Mouse (Mus musculus): ENCODE results near the gene Lancl3. TPM values are rescaled to one million over a fixed set of nuclear protein-coding genes. Genes with fewer than 3 reads are reported as not detected.

The Lancl3 gene
- polyA plus RNA-seq, 1 experiment from 2014 or later, result 1.8 TPM

DNA sequence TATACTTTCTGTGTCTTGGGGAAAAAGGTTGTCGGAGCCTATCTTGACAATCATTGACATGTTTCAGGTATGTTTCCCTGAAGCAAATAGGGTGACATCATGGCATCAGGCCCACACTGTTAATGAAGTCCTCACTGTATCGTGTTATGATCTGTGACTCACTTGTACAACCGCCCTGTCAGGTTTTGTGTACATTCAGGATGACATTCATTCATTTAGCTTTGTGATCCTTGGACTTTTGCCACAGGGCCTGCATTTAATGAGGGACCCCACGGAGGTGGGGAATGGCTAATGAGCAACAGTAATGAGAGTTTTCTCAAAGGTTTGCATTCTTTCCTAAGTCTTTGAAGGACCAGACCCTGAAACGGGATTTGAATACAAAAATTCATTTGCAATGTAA lies 49.2 kb downstream of the Lancl3 start:
- H3K9me3 ChIP-seq (ENCODE audit: control insufficient read depth, low read depth, low read length), result no peaks in the 10 kb centered on the region
- H3K36me3 ChIP-seq (ENCODE audit: control insufficient read depth, insufficient read depth, low read length), result no peaks in the 10 kb centered on the region
- no peak overlapping the region for H3K4me3 ChIP-seq (ENCODE audit: low read depth, low read length)
- 50% methylated on average over 5 of the region's 5 CpGs for WGBS
- H3K27ac ChIP-seq (ENCODE audit: low read length), result no peak overlapping the region
- H3K9ac ChIP-seq (replicated peaks; ENCODE audit: low read depth, low read length), result no peak overlapping the region
- H3K4me1 ChIP-seq (ENCODE audit: control insufficient read depth, insufficient read depth, low read length), result no peaks in the 10 kb centered on the region
- no peaks in the 10 kb centered on the region for H3K27me3 ChIP-seq (ENCODE audit: control insufficient read depth, insufficient read depth, low read length)
- no peak overlapping the region for H3K4me2 ChIP-seq (replicated peaks; ENCODE audit: low read depth, low read length)
- ATAC-seq (ENCODE audit: insufficient number of reproducible peaks, insufficient read depth, low FRiP score, low read depth), result 0 out of 2 replicates have a peak, but pooled peaks have one; percentile 56

DNA sequence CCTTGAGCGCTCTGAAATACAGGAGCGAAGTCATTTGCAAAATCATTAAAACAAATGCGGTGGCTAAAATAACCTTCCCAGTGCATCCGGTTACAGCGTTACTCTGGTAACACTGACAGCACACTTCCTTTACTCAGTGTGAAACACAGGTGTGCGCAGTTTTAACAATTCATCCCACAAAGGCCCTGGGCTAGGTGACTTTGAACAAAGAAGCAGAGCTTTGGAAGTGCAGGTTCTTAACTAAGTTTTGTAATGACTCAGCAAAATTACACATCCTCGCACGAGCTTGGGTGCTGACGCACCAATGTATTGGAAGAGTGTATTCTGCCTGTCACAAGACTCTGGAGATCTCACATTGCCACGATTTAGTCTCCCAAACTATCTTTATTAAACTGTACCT lies 54.3 kb downstream of the Lancl3 start:
- no peak overlapping the region for H3K4me2 ChIP-seq (replicated peaks; ENCODE audit: low read depth, low read length)
- 68% methylated on average over 10 of the region's 10 CpGs for WGBS
- H3K9ac ChIP-seq (replicated peaks; ENCODE audit: low read depth, low read length), result no peak overlapping the region
- no peaks in the 10 kb centered on the region for H3K27me3 ChIP-seq (ENCODE audit: control insufficient read depth, insufficient read depth, low read length)
- H3K4me3 ChIP-seq (ENCODE audit: low read depth, low read length), result no peak overlapping the region
- H3K9me3 ChIP-seq (ENCODE audit: control insufficient read depth, low read depth, low read length), result no peaks in the 10 kb centered on the region
- no peaks in the 10 kb centered on the region for H3K4me1 ChIP-seq (ENCODE audit: control insufficient read depth, insufficient read depth, low read length)
- no peak overlapping the region for H3K27ac ChIP-seq (ENCODE audit: low read length)
- H3K36me3 ChIP-seq (ENCODE audit: control insufficient read depth, insufficient read depth, low read length), result no peaks in the 10 kb centered on the region
- no peak for ATAC-seq (ENCODE audit: insufficient number of reproducible peaks, insufficient read depth, low FRiP score, low read depth)

DNA sequence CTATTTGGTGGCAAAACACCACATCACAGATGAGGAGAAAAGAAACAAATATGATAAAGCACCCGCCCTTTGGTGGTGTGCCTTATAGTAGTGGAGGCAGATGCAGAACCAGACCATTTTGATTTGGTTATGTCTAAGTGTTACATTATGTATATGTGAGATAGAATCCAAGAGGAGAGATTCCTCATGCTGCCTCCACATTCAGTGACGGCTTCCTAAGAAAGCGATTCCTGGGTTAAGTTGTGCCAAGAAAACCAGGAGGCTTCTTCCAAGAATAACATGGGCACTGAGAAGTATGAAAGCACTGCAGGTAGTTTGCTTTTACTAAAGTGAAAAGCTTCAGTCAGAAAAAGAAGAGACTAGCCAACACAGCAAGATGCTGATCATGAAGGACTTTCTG lies 55.2 kb downstream of the Lancl3 start:
- no peak overlapping the region for H3K27ac ChIP-seq (ENCODE audit: low read length)
- no peaks in the 10 kb centered on the region for H3K27me3 ChIP-seq (ENCODE audit: control insufficient read depth, insufficient read depth, low read length)
- no peak overlapping the region for H3K4me3 ChIP-seq (ENCODE audit: low read depth, low read length)
- no peak overlapping the region for H3K4me2 ChIP-seq (replicated peaks; ENCODE audit: low read depth, low read length)
- no peak overlapping the region for H3K9ac ChIP-seq (replicated peaks; ENCODE audit: low read depth, low read length)
- no peak for ATAC-seq (ENCODE audit: insufficient number of reproducible peaks, insufficient read depth, low FRiP score, low read depth)
- H3K9me3 ChIP-seq (ENCODE audit: control insufficient read depth, low read depth, low read length), result no peaks in the 10 kb centered on the region
- no peaks in the 10 kb centered on the region for H3K4me1 ChIP-seq (ENCODE audit: control insufficient read depth, insufficient read depth, low read length)
- WGBS, result 92% methylated on average over 3 of the region's 3 CpGs
- H3K36me3 ChIP-seq (ENCODE audit: control insufficient read depth, insufficient read depth, low read length), result no peaks in the 10 kb centered on the region

DNA sequence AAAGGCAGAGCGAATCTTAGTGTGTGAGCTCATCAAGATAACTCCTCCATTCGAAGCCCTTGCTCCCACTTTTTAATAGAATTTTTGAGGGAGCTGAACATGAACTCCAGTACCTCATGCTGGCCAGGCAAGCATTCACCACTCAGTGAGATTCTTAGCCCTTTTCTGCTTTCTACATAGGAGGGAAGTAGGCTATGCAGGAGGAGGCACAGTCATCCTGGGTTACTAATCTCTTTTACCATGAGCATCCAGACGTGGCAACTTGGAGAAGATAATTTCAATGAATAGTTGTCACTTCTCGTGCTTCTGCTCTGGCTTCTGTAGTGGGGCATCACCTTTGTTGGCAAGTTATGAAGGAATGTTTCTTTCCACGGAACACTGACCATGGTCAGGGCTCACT lies 57.1 kb downstream of the Lancl3 start, which contains the start of gene Gm14862:
TSS of gene Gm14862 (minus strand) at position 134 of the 400 bp plus-strand sequence.
- no peak within 1 kb of the TSS for H3K4me2 ChIP-seq (replicated peaks; ENCODE audit: low read depth, low read length)
- H3K36me3 ChIP-seq (ENCODE audit: control insufficient read depth, insufficient read depth, low read length), result no peaks in the 10 kb centered on the region
- no peaks in the 10 kb centered on the region for H3K9me3 ChIP-seq (ENCODE audit: control insufficient read depth, low read depth, low read length)
- H3K4me1 ChIP-seq (ENCODE audit: control insufficient read depth, insufficient read depth, low read length), result no peaks in the 10 kb centered on the region
- no peak within 1 kb of the TSS for H3K4me3 ChIP-seq (ENCODE audit: low read depth, low read length)
- no peak within 1 kb of the TSS for H3K9ac ChIP-seq (replicated peaks; ENCODE audit: low read depth, low read length)
- no peaks in the 10 kb centered on the region for H3K27me3 ChIP-seq (ENCODE audit: control insufficient read depth, insufficient read depth, low read length)
- 74% methylated on average over 5 of the region's 5 CpGs for WGBS
- H3K27ac ChIP-seq (ENCODE audit: low read length), result no peak within 1 kb of the TSS
- no peak for ATAC-seq (ENCODE audit: insufficient number of reproducible peaks, insufficient read depth, low FRiP score, low read depth)

DNA sequence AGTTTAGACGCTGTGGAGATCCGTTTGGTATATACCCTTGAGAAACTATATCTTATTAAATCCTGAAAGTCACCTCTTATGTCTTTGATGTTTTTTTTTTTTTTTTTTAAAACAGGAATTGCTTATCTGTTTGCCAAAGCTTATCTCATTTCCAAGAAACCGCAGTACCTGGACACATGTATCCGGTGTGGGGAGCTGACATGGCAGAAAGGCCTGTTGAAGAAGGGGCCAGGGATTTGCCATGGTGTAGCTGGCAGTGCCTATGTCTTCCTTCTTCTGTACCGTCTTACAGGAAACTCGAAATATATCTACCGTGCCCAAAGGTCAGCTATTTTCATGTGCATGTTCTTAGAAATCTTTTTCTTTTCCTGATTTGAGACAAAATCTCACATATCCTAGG lies 58.1 kb downstream of the Lancl3 start:
- H3K36me3 ChIP-seq (ENCODE audit: control insufficient read depth, insufficient read depth, low read length), result no peaks in the 10 kb centered on the region
- no peaks in the 10 kb centered on the region for H3K27me3 ChIP-seq (ENCODE audit: control insufficient read depth, insufficient read depth, low read length)
- no peak overlapping the region for H3K9ac ChIP-seq (replicated peaks; ENCODE audit: low read depth, low read length)
- no peaks in the 10 kb centered on the region for H3K9me3 ChIP-seq (ENCODE audit: control insufficient read depth, low read depth, low read length)
- ATAC-seq (ENCODE audit: insufficient number of reproducible peaks, insufficient read depth, low FRiP score, low read depth), result no peak
- no peaks in the 10 kb centered on the region for H3K4me1 ChIP-seq (ENCODE audit: control insufficient read depth, insufficient read depth, low read length)
- H3K27ac ChIP-seq (ENCODE audit: low read length), result no peak overlapping the region
- no peak overlapping the region for H3K4me2 ChIP-seq (replicated peaks; ENCODE audit: low read depth, low read length)
- H3K4me3 ChIP-seq (ENCODE audit: low read depth, low read length), result no peak overlapping the region
- WGBS, result 81% methylated on average over 7 of the region's 7 CpGs

DNA sequence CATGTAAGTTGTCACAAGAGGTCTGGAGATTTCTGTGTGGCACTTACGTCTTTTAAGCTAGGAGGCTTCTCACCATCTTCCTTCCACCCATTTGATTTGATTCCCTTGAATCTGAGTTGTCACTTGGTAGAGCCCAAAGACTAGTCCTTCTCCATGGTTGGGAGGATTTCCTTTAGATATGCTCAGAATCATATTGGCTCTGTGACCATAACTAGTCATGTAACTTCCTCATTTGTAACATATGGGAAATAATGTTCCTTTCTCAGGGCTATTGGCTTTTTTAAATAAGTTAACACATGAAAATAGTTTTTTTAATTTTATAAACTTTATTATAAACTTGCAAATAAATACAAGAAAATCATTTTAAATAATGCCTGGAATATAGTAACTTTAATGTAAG lies 59.6 kb downstream of the Lancl3 start:
- H3K27ac ChIP-seq (ENCODE audit: low read length), result no peak overlapping the region
- H3K4me2 ChIP-seq (replicated peaks; ENCODE audit: low read depth, low read length), result no peak overlapping the region
- H3K9ac ChIP-seq (replicated peaks; ENCODE audit: low read depth, low read length), result no peak overlapping the region
- H3K4me3 ChIP-seq (ENCODE audit: low read depth, low read length), result no peak overlapping the region
- no peak for ATAC-seq (ENCODE audit: insufficient number of reproducible peaks, insufficient read depth, low FRiP score, low read depth)
- WGBS, result 77% methylated on average over 1 of the region's 1 CpGs
- H3K9me3 ChIP-seq (ENCODE audit: control insufficient read depth, low read depth, low read length), result no peaks in the 10 kb centered on the region
- H3K27me3 ChIP-seq (ENCODE audit: control insufficient read depth, insufficient read depth, low read length), result no peaks in the 10 kb centered on the region
- no peaks in the 10 kb centered on the region for H3K36me3 ChIP-seq (ENCODE audit: control insufficient read depth, insufficient read depth, low read length)
- no peaks in the 10 kb centered on the region for H3K4me1 ChIP-seq (ENCODE audit: control insufficient read depth, insufficient read depth, low read length)

DNA sequence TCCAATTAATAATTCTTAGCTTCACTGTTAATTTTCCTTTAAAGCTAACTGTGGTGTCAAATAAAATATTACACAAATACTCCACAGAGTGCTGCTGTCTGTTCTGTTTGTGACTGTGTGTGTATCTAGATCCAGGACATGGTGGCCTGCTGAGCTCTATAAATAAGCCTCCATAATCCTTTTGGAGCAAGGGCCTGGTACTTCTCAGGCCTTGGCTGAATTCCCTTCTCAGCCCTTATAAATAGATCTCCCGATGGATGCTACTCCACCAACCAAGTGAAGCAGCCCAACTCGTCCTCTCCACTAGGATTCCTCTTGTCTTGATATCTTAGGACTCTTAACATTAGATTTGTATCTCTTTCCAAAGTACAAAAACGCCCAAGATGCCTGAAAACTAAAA lies 71.4 kb downstream of the Lancl3 start:
- H3K27me3 ChIP-seq (ENCODE audit: control insufficient read depth, insufficient read depth, low read length), result no peaks in the 10 kb centered on the region
- no peak overlapping the region for H3K9ac ChIP-seq (replicated peaks; ENCODE audit: low read depth, low read length)
- no peaks in the 10 kb centered on the region for H3K4me1 ChIP-seq (ENCODE audit: control insufficient read depth, insufficient read depth, low read length)
- no peak for ATAC-seq (ENCODE audit: insufficient number of reproducible peaks, insufficient read depth, low FRiP score, low read depth)
- H3K4me2 ChIP-seq (replicated peaks; ENCODE audit: low read depth, low read length), result no peak overlapping the region
- no peak overlapping the region for H3K27ac ChIP-seq (ENCODE audit: low read length)
- no peak overlapping the region for H3K4me3 ChIP-seq (ENCODE audit: low read depth, low read length)
- no peaks in the 10 kb centered on the region for H3K36me3 ChIP-seq (ENCODE audit: control insufficient read depth, insufficient read depth, low read length)
- no peaks in the 10 kb centered on the region for H3K9me3 ChIP-seq (ENCODE audit: control insufficient read depth, low read depth, low read length)
- WGBS, result 62% methylated on average over 3 of the region's 3 CpGs

DNA sequence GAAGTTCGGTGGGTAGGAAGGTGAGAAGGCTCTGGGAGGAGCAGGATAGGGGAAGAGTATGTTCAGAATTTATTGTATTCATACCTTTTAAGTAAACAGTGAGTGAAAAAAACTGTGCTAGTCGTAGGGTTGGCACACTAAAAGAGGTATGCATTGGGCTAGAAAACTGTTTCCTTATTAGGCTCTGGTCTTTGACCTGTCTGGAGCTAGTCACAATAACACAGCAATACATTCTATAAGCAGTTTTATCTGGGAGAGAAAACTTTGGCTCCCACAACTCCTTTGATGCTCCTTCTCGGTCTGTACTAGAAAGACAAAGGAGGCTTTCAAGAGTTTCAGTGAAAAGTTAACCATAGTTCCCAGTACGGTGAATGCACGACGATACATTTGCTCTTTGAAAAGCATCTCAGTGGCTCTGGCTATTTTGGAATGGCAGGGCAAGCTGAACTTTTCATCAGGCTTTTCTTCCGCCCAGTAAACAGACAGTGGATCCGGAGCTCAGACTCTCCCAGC lies 72.3 kb downstream of the Lancl3 start:
- H3K9ac ChIP-seq (replicated peaks; ENCODE audit: low read depth, low read length), result no peak overlapping the region; the same call in 1 of the 2 replicates

More for the DNA sequence above, 72.3 kb downstream of the Lancl3 start:
- no peak overlapping the region for H3K27ac ChIP-seq (ENCODE audit: low read length)
- no peaks in the 10 kb centered on the region for H3K36me3 ChIP-seq (ENCODE audit: control insufficient read depth, insufficient read depth, low read length)
- no peaks in the 10 kb centered on the region for H3K9me3 ChIP-seq (ENCODE audit: control insufficient read depth, low read depth, low read length)
- peak overlapping the region; percentile 44 for H3K4me3 ChIP-seq (ENCODE audit: low read depth, low read length)
- H3K4me1 ChIP-seq (ENCODE audit: control insufficient read depth, insufficient read depth, low read length), result no peaks in the 10 kb centered on the region
- H3K4me2 ChIP-seq (replicated peaks; ENCODE audit: low read depth, low read length), result peak overlapping the region; percentile 39
- no peaks in the 10 kb centered on the region for H3K27me3 ChIP-seq (ENCODE audit: control insufficient read depth, insufficient read depth, low read length)
- ATAC-seq (ENCODE audit: insufficient number of reproducible peaks, insufficient read depth, low FRiP score, low read depth), result no peak; the same call in 1 of the 2 replicates
- WGBS, result 24% methylated on average over 8 of the region's 8 CpGs
